Mouse (Mus musculus) midbrain, postnatal 0 days (tissue): ENCODE data around the gene Adcyap1r1. TPM values are rescaled to one million over a fixed set of nuclear protein-coding genes. Genes with fewer than 3 reads are reported as not detected.

Experiments
- ATAC-seq: fragments of 200-750 bp; cut with Nextera tagmentation; 2 replicates; pipeline ENCODE4 v1.8.0; 2017; ENCODE audit warnings: moderate number of reproducible peaks, mild to moderate bottlenecking, moderate TSS enrichment, moderate library complexity; ENCODE audit not compliant: low FRiP score
- DNase-seq: peaks from one replicate; pipeline ENCODE4 v3.0.0-alpha.2; 2015; ENCODE audit warnings: low spot score
- H3K27ac ChIP-seq: fragments of 300-500 bp; sonication (generic); 2 replicates; pipeline ENCODE4 v1.5.1; 2014; ENCODE audit warnings: low read depth, mild to moderate bottlenecking, low read length, mixed read lengths
- H3K27me3 ChIP-seq: fragments of 300-500 bp; sonication (generic); 2 replicates; pipeline ENCODE4 v1.6.1; 2014; ENCODE audit warnings: low read length, control low read depth, mixed read lengths; ENCODE audit not compliant: insufficient read depth
- H3K36me3 ChIP-seq: fragments of 300-500 bp; sonication (generic); 2 replicates; pipeline ENCODE4 v1.6.1; 2014; ENCODE audit warnings: low read length, control low read depth, mixed read lengths; ENCODE audit not compliant: insufficient read depth
- H3K4me1 ChIP-seq: fragments of 300-500 bp; sonication (generic); 2 replicates; pipeline ENCODE4 v1.6.1; 2014; ENCODE audit warnings: mild to moderate bottlenecking, control low read depth, antibody characterized with exemption, low read length, mixed read lengths; ENCODE audit not compliant: insufficient read depth
- H3K4me2 ChIP-seq: fragments of 300-500 bp; sonication (generic); 2 replicates; pipeline ENCODE4 v1.6.1; 2014; ENCODE audit warnings: low read depth, mild to moderate bottlenecking, low read length, mixed read lengths; ENCODE audit not compliant: poor library complexity, severe bottlenecking
- H3K4me3 ChIP-seq: fragments of 300-500 bp; sonication (generic); 2 replicates; pipeline ENCODE4 v1.5.1; 2014; ENCODE audit warnings: low read depth, mild to moderate bottlenecking, low read length, moderate library complexity
- H3K9ac ChIP-seq: fragments of 300-500 bp; sonication (generic); replicated peaks from 2 replicates; pipeline ENCODE4 v1.6.1; 2014; ENCODE audit warnings: mild to moderate bottlenecking, low read length, moderate library complexity, mixed read lengths; ENCODE audit not compliant: poor library complexity, severe bottlenecking
- H3K9me3 ChIP-seq: fragments of 300-500 bp; sonication (generic); 2 replicates; pipeline ENCODE4 v1.6.1; 2016; ENCODE audit warnings: low read length, control low read depth
- CTCF ChIP-seq: IDR thresholded peaks from 2 replicates; pipeline ENCODE4 v1.5.1; 2016; ENCODE audit warnings: antibody characterized with exemption, mild to moderate bottlenecking
- WGBS: fragments of 180-500 bp; shearing (Covaris S2); extraction: QIAGEN DNeasy Blood & Tissue Kit; methylation state at CpG from one replicate; pipeline ENCODE4 v1.1.7; 2014; 5-methylcytosine and 5-hydroxymethylcytosine counted together
- polyA plus RNA-seq: library from polyadenylated mRNA; unstranded; fragments of >200 nt; fragmentation: Nextera tagmentation; extraction: Ambion mirVana; gene quantifications from 2 replicates; pipeline ENCODE4 v1.2.1, GENCODE M21; 2015
- total RNA-seq: library from RNA; depleted of rRNA; stranded (reverse); fragments of >200 nt; gene quantifications from 2 replicates; pipeline ENCODE4 v1.2.3, GENCODE M21; 2014

The Adcyap1r1 gene
- total and polyA plus RNA-seq, 2 experiments from 2014 or later: 68.6 to 207 TPM

DNA sequence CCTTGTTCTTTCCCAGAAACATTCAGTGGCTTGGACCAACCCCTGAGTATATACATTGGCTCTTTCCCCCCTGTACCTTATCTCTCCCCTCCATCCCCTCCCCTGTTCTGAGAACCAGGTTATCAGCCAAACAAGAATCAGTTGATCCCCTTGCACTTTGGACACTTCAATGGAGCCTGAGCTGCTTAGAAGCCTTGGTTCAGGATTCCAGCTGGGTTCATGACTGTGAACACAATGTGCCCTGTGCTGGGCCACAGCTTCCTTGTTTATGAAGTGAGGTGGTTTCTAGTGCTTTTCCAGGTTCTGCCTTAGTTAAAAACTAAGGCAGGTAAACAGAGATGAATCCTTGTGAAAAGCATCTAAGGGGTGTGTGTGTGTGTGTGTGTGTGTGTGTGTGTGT lies 47.0 kb downstream of the Adcyap1r1 start:
- H3K27ac ChIP-seq: no peak overlapping the region

DNA sequence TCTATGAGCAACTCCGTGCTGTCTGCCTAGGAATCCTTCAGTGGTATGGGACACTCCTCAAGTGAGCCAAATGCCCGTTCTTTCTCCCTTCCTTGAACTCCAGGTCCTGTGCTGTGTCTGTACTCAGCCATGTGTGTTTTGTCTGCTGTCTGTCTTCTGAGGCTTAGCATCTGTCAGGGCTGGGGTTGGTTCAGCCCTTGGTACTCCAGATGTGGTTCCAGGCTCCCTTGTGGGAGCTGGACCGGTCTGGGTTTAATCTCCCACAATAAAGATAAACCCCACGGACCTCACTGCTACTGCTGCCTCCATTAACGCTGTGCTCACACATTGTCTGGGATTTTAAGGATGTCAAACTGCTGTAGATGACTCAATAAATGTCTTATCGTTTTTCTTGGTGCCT lies 49.3 kb downstream of the Adcyap1r1 start:
- Histone ChIP-seq H3K27me3 (no peaks in the 10 kb centered on the region), H3K27ac (no peak overlapping the region), H3K4me2 (no peak overlapping the region), H3K4me1 (no peaks in the 10 kb centered on the region), H3K9ac (no peak overlapping the region), H3K4me3 (no peak overlapping the region), H3K36me3 (peaks cover 17% of the 10 kb centered on the region), H3K9me3 (no peaks in the 10 kb centered on the region)
- ATAC-seq (no peak), DNase-seq (no peak)
- 59% methylated on average over 6 of the region's 6 CpGs for WGBS
- TF ChIP-seq CTCF: no peak

More for the DNA sequence above, 47.0 kb downstream of the Adcyap1r1 start:
- no peak for DNase-seq
- ATAC-seq: no peak
- peaks cover 37% of the 10 kb centered on the region for H3K36me3 ChIP-seq
- no peak overlapping the region for H3K4me3 ChIP-seq
- no peak overlapping the region for H3K9ac ChIP-seq
- no peaks in the 10 kb centered on the region for H3K27me3 ChIP-seq
- no peak for TF ChIP-seq CTCF
- H3K9me3 ChIP-seq: no peaks in the 10 kb centered on the region
- H3K4me2 ChIP-seq: no peak overlapping the region
- no peaks in the 10 kb centered on the region for H3K4me1 ChIP-seq

DNA sequence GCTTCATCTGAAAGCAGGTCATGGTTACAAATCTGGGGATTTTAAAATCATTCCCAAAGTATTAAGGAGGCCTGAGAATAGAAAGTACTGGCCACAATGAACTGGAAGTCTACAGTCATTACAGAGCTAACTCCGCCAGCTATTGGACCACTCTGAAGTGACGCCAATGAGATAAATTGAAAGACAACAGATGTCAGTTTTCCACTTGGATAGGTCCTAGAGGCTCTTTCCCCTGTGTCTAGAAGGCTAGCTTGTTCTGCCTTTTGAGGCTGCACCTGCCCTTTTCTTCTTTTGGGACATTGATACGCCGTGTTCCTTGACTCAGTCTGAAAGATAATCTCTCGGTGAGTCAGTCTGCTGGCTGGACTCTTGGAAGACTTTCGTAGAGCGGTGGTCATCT lies 50.5 kb downstream of the Adcyap1r1 start:
- Histone ChIP-seq H3K9ac (no peak overlapping the region), H3K27me3 (no peaks in the 10 kb centered on the region), H3K4me3 (no peak overlapping the region), H3K4me2 (no peak overlapping the region), H3K27ac (no peak overlapping the region), H3K9me3 (no peaks in the 10 kb centered on the region), H3K4me1 (no peaks in the 10 kb centered on the region), H3K36me3 (peaks cover 8% of the 10 kb centered on the region; the same call in 1 of the 2 replicates)
- 77% methylated on average over 7 of the region's 7 CpGs for WGBS
- peak; percentile 50 for DNase-seq
- no peak for ATAC-seq
- no peak for TF ChIP-seq CTCF

DNA sequence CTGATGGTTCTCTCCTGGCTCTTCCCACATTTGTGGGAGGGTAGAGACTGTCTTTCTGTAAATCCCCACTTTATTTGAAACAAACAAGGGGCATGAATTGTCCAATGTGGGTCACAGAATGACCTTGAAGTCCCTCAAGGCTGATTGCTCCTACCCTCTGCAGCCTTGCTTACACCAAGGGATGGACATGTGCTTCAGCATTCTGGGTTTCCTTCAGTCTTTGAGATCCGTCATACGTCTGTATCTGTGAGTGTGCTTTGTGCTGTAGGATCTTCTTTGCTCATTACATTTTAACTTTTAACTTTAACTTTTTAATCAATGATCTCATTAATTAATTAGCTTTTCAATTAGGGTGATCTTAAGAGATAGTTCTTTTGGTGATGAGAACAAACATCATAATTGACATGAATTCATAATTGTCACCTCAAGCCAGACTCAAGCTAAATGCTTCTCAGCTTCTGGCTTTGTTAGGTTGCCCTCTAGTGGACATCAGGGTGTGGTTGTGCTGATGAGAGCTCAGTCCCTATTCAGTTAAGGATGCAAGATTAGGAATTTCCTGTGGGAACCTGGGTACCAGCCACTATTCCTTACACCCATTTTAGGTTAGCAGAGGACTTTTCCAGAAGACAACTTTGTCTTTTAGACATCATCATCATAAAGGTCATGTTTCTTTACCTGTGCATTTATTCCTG lies 53.2 kb downstream of the Adcyap1r1 start:
- peak; percentile 87 for DNase-seq
- TF ChIP-seq CTCF: peak; percentile 96
- Histone ChIP-seq H3K4me2 (no peak overlapping the region), H3K36me3 (no peaks in the 10 kb centered on the region), H3K9ac (no peak overlapping the region), H3K4me1 (no peaks in the 10 kb centered on the region), H3K4me3 (no peak overlapping the region), H3K27me3 (no peaks in the 10 kb centered on the region), H3K9me3 (no peaks in the 10 kb centered on the region), H3K27ac (no peak overlapping the region)
- 80% methylated on average over 2 of the region's 2 CpGs for WGBS
- 0 out of 2 replicates have a peak, but pooled peaks have one; percentile 45 for ATAC-seq

DNA sequence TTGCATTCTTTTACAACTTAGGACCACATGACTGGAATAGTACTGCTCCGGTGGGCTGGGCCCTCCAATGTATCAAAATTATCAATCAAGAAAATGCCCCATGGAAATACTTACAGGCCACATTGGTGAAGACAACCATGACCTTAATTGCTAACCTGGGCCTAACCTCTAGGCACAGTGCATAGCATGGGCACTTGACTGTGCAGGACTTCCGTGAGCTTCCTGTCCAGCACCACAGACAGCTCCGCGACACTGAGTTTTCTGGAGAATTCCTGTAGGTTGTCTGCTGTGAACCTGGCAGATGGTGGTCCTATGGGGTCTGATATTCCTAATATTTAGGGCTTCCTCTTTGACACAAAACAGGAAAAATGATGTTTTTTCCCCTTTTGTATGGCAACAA lies 54.7 kb downstream of the Adcyap1r1 start:
- H3K4me1 ChIP-seq: no peaks in the 10 kb centered on the region
- no peak overlapping the region for H3K4me3 ChIP-seq
- H3K36me3 ChIP-seq: no peaks in the 10 kb centered on the region
- H3K9me3 ChIP-seq: no peaks in the 10 kb centered on the region
- DNase-seq (no peak), ATAC-seq (no peak)
- H3K4me2 ChIP-seq: no peak overlapping the region
- H3K27ac ChIP-seq: no peak overlapping the region
- TF ChIP-seq CTCF: no peak
- H3K27me3 ChIP-seq: no peaks in the 10 kb centered on the region
- WGBS: 79% methylated on average over 4 of the region's 4 CpGs
- H3K9ac ChIP-seq: no peak overlapping the region

DNA sequence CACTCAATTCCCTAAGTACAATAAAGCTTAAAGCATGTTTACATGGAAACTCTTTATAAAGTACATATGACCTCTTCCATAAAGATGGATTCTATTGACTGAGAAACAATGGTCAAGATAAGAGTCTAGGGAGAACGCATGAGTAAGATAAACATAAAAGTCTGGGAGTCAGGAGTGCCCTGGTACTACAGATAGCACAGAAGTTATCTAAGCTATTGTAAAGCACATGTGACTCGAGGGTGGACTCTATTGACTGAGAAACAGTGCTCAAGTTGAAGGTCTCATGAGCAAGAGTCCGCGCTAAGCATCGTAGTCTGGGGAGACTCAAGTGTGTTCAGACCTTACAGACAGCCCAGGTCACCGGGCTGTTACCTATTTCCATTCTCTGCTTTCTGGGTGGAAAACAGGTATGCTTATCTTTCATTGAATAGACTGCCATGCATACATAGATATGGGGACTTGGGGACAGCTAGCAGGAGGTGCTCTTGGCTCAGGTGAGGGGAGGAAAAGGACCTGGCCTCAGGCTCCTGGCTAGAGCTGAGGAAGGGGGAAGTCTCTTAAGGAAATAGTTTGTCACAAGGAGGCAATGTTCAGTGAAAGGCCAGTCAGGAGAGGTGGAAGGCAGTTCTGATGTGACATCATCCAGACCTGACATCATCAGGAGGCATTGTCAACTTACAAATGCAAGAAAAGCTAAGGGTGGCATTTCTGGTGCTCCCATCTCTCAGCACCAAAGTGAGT lies 57.5 kb downstream of the Adcyap1r1 start:
- ATAC-seq (no peak), DNase-seq (no peak)
- no peaks in the 10 kb centered on the region for H3K27me3 ChIP-seq
- H3K36me3 ChIP-seq: no peaks in the 10 kb centered on the region
- no peak overlapping the region for H3K4me3 ChIP-seq
- TF ChIP-seq CTCF: no peak
- 89% methylated on average over 6 of the region's 6 CpGs for WGBS
- no peaks in the 10 kb centered on the region for H3K9me3 ChIP-seq
- H3K9ac ChIP-seq: no peak overlapping the region
- no peak overlapping the region for H3K4me2 ChIP-seq
- H3K27ac ChIP-seq: no peak overlapping the region
- no peaks in the 10 kb centered on the region for H3K4me1 ChIP-seq
